30 mouse cellular contexts compared by ENCODE assay signal in genomic region chr8:126713602-126714145, GRCm38 (mm10).
DNase-seq lines count a peak whose midpoint lies in the region; ATAC-seq and TF ChIP-seq lines count a peak whose summit lies in the region.
"Had no signal": no experiment of that assay in that cellular context is flagged by ENCODE, and none has a peak within 500 bp of the region (broad histone marks: within the 10 kb centered on the region; RNA-seq: fewer than 3 reads in every experiment).

No protein-coding gene starts in this region.

- 0 out of 2 replicates have a peak overlapping the region, but pooled peaks have one; percentile 1 for H3K27ac ChIP-seq in forebrain, postnatal 0 days (ENCODE audit: low read depth, low read length)
- H3K27ac ChIP-seq in forebrain, embryonic 11.5 days (ENCODE audit: low read depth, low read length): no peak overlapping the region
- H3K27ac ChIP-seq in kidney, postnatal 0 days: no peak overlapping the region
- 0 out of 2 replicates have a peak overlapping the region, but pooled peaks have one; percentile 39 for H3K27ac ChIP-seq in embryonic facial prominence, embryonic 15.5 days (replicated peaks)
- H3K27ac ChIP-seq: limb, embryonic 12.5 days; liver, embryonic 13.5 days; neural tube, embryonic 13.5 days had no signal

- 0 out of 2 replicates have a peak, but pooled peaks cover 5% of the 10 kb centered on the region for H3K4me1 ChIP-seq in forebrain, postnatal 0 days (ENCODE audit: insufficient read depth)
- H3K4me1 ChIP-seq in forebrain, embryonic 11.5 days (replicated peaks; ENCODE audit: control insufficient read depth, insufficient read depth, low read length): 0 out of 2 replicates have a peak, but pooled peaks cover 2% of the 10 kb centered on the region
- no peaks in the 10 kb centered on the region for H3K4me1 ChIP-seq in kidney, postnatal 0 days (replicated peaks; ENCODE audit: insufficient read depth, low read length)
- peaks cover 20% of the 10 kb centered on the region for H3K4me1 ChIP-seq in embryonic facial prominence, embryonic 15.5 days
- H3K4me1 ChIP-seq: liver, embryonic 13.5 days had no signal

- H3K36me3 ChIP-seq in forebrain, postnatal 0 days (ENCODE audit: insufficient read depth): no peaks in the 10 kb centered on the region
- H3K36me3 ChIP-seq in forebrain, embryonic 11.5 days (ENCODE audit: control insufficient read depth, insufficient read depth, low read length): no peaks in the 10 kb centered on the region
- H3K36me3 ChIP-seq in kidney, postnatal 0 days (ENCODE audit: insufficient read depth, low read length): no peaks in the 10 kb centered on the region
- no peaks in the 10 kb centered on the region for H3K36me3 ChIP-seq in embryonic facial prominence, embryonic 15.5 days
- H3K36me3 ChIP-seq: embryonic facial prominence, embryonic 13.5 days; G1E; heart, embryonic 13.5 days; hindbrain, embryonic 13.5 days; limb, embryonic 12.5 days; liver, embryonic 13.5 days; midbrain, embryonic 15.5 days; neural tube, embryonic 13.5 days had no signal

- H3K9ac ChIP-seq in forebrain, postnatal 0 days: no peak overlapping the region
- H3K9ac ChIP-seq in forebrain, embryonic 11.5 days (ENCODE audit: low read length): no peak overlapping the region
- no peak overlapping the region for H3K9ac ChIP-seq in kidney, postnatal 0 days (ENCODE audit: low read depth, low read length)
- no peak overlapping the region for H3K9ac ChIP-seq in embryonic facial prominence, embryonic 15.5 days
- H3K9ac ChIP-seq: embryonic facial prominence, embryonic 13.5 days; heart, embryonic 13.5 days; hindbrain, embryonic 13.5 days; limb, embryonic 12.5 days; liver, embryonic 13.5 days; midbrain, embryonic 15.5 days; neural tube, embryonic 13.5 days had no signal

- WGBS in forebrain, postnatal 0 days: 21% methylated on average over 8 of the region's 8 CpGs
- WGBS in forebrain, embryonic 11.5 days: 40% methylated on average over 8 of the region's 8 CpGs
- 29% methylated on average over 8 of the region's 8 CpGs for WGBS in kidney, postnatal 0 days
- 32% methylated on average over 8 of the region's 8 CpGs for WGBS in embryonic facial prominence, embryonic 15.5 days

- no peak for TF ChIP-seq CTCF in forebrain, postnatal 0 days (IDR thresholded peaks at IDR 0.05; ENCODE audit: low read depth)
- TF ChIP-seq CTCF in kidney, postnatal 0 days (IDR thresholded peaks at IDR 0.05; ENCODE audit: low read depth): no peak

- H3K27me3 ChIP-seq in forebrain, postnatal 0 days (ENCODE audit: insufficient read depth, low read length): no peaks in the 10 kb centered on the region
- H3K27me3 ChIP-seq in forebrain, embryonic 11.5 days (ENCODE audit: control insufficient read depth, insufficient read depth, low read length): no peaks in the 10 kb centered on the region
- no peaks in the 10 kb centered on the region for H3K27me3 ChIP-seq in kidney, postnatal 0 days (ENCODE audit: insufficient read depth, low read length)
- H3K27me3 ChIP-seq in embryonic facial prominence, embryonic 15.5 days: no peaks in the 10 kb centered on the region
- H3K27me3 ChIP-seq: CH12.LX; embryonic facial prominence, embryonic 13.5 days; heart, embryonic 13.5 days; hindbrain, embryonic 13.5 days; limb, embryonic 12.5 days; liver, embryonic 13.5 days; midbrain, embryonic 15.5 days; neural tube, embryonic 13.5 days had no signal

- no peaks in the 10 kb centered on the region for H3K9me3 ChIP-seq in forebrain, postnatal 0 days (ENCODE audit: low read length)
- no peaks in the 10 kb centered on the region for H3K9me3 ChIP-seq in forebrain, embryonic 11.5 days (ENCODE audit: control insufficient read depth, low read length)
- H3K9me3 ChIP-seq in kidney, postnatal 0 days (replicated peaks; ENCODE audit: low read length): no peaks in the 10 kb centered on the region
- H3K9me3 ChIP-seq in embryonic facial prominence, embryonic 15.5 days (replicated peaks): no peaks in the 10 kb centered on the region
- H3K9me3 ChIP-seq: embryonic facial prominence, embryonic 13.5 days; G1E; heart, embryonic 13.5 days; hindbrain, embryonic 13.5 days; limb, embryonic 12.5 days; liver, embryonic 13.5 days; megakaryocyte, embryonic 14.5 days; midbrain, embryonic 15.5 days; neural tube, embryonic 13.5 days had no signal

- DNase-seq in forebrain, postnatal 0 days: no peak
- no peak for DNase-seq in forebrain, embryonic 11.5 days (ENCODE audit: low spot score)
- DNase-seq in kidney, postnatal 0 days (ENCODE audit: low spot score): peak; percentile 86
- DNase-seq in kidney, postnatal 14 days: no peak
- peak; percentile 30 for DNase-seq in NIH3T3 (ENCODE audit: low read depth)
- DNase-seq in spleen, adult 12 weeks (ENCODE audit: low spot score): no peak
- DNase-seq: adrenal gland, postnatal 10 days; B cell, adult 2 months; cerebellum, adult 8-10 months; gastrocnemius, postnatal 14 days; heart, adult 11 months; heart, postnatal 36 days; kidney, adult 11 months; kidney, postnatal 36 days; layer of hippocampus, postnatal 36 days; liver, embryonic 13.5 days; lung, adult 2 months; lung, postnatal 36 days; right cerebral cortex, adult 18-20 months; right cerebral cortex, postnatal 4 days had no signal

- ATAC-seq in forebrain, postnatal 0 days: no peak
- ATAC-seq in forebrain, embryonic 11.5 days (replicated peaks; ENCODE audit: low FRiP score): no peak
- ATAC-seq in kidney, postnatal 0 days (replicated peaks; ENCODE audit: low FRiP score, low read depth): no peak
- no peak for ATAC-seq in embryonic facial prominence, embryonic 15.5 days (ENCODE audit: insufficient number of reproducible peaks, low FRiP score, low TSS enrichment, low read depth)
- ATAC-seq: midbrain, embryonic 15.5 days had no signal

- no peak overlapping the region for H3K4me2 ChIP-seq in forebrain, postnatal 0 days (ENCODE audit: low read depth)
- no peak overlapping the region for H3K4me2 ChIP-seq in forebrain, embryonic 11.5 days (ENCODE audit: low read depth, low read length, severe bottlenecking)
- no peak overlapping the region for H3K4me2 ChIP-seq in kidney, postnatal 0 days (ENCODE audit: low read length)
- no peak overlapping the region for H3K4me2 ChIP-seq in embryonic facial prominence, embryonic 15.5 days (replicated peaks)
- H3K4me2 ChIP-seq: embryonic facial prominence, embryonic 13.5 days; heart, embryonic 13.5 days; hindbrain, embryonic 13.5 days; limb, embryonic 12.5 days; liver, embryonic 13.5 days; midbrain, embryonic 15.5 days; neural tube, embryonic 13.5 days had no signal

- no peak overlapping the region for H3K4me3 ChIP-seq in forebrain, postnatal 0 days (ENCODE audit: low read depth, low read length)
- no peak overlapping the region for H3K4me3 ChIP-seq in forebrain, embryonic 11.5 days (ENCODE audit: low read depth, low read length)
- no peak overlapping the region for H3K4me3 ChIP-seq in kidney, postnatal 0 days (replicated peaks; ENCODE audit: low read depth, low read length)
- H3K4me3 ChIP-seq in embryonic facial prominence, embryonic 15.5 days (replicated peaks): no peak overlapping the region
- H3K4me3 ChIP-seq: embryonic facial prominence, embryonic 13.5 days; heart, embryonic 13.5 days; hindbrain, embryonic 13.5 days; limb, embryonic 12.5 days; liver, embryonic 13.5 days; megakaryocyte, embryonic 14.5 days; midbrain, embryonic 15.5 days; neural tube, embryonic 13.5 days had no signal

Comparison
In these comparisons a context has a peak if more than half of its experiments do, and no peak if none do; other contexts are left out.
1. DNase-seq: peak in kidney, postnatal 0 days (single experiment) and NIH3T3 (single experiment); none in forebrain, postnatal 0 days (single experiment), forebrain, embryonic 11.5 days (single experiment), kidney, postnatal 14 days (single experiment) and spleen, adult 12 weeks (single experiment).
2. H3K27ac ChIP-seq: peak in forebrain, postnatal 0 days (single experiment) and embryonic facial prominence, embryonic 15.5 days (single experiment); none in forebrain, embryonic 11.5 days (single experiment) and kidney, postnatal 0 days (single experiment).